Mouse (Mus musculus) urinary bladder, postnatal 0 days (tissue): ENCODE measurements around the gene Olfr578. TPM values are rescaled to one million over a fixed set of nuclear protein-coding genes. Genes with fewer than 3 reads are reported as not detected.

Source experiments
- polyA plus RNA-seq: library from polyadenylated mRNA; unstranded; fragments of >200 nt; fragmentation: Nextera tagmentation; extraction: Ambion mirVana; gene quantifications from 2 replicates; pipeline ENCODE4 v1.2.1, GENCODE M21; 2015

The Olfr578 gene
- polyA plus RNA-seq, result not detected in 2 replicates

DNA sequence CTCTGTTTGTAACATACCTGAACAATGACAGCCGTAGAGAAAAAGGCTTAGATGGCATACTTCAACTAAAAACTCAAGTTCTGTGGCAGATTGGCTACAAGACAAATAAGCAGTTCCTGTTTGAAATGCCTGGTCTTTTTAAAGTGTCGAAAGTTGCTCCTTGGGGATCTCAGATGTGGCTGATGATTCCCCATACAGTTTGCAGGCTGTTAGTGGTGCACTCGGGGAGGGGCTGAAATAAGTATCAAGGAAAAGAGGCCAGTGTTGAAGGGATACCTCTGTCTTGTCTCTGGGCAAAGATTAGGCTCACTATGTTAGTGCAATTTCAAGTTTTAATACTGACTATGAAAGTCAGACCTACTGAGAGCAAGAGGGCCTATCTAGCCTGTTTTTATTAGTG lies at the start of gene Olfr578:
TSS of gene Olfr578 (minus strand) at position 101 of the 400 bp plus-strand sequence.

DNA sequence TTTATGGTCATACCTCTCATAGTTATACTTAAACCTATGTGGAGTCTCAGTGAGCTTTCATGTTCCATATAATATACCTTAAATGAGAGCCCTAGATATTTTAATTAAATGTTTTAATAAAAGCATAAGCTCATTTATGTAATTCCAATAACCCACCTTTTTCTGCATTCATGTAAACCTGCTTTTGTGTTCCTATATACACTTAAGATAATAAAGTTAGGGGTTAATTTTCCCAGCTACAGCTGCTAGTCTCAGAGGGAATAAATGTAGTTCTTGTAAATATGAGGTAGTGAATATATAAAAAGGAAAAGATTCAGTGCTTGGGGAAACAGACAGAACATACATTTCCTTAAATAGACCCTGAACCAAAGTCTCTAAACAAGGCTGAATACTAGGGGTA lies 48.6 kb upstream of the Olfr578 start, which contains the start of gene Olfr582:
TSS of gene Olfr582 (plus strand) at position 301 of the 400 bp plus-strand sequence.

DNA sequence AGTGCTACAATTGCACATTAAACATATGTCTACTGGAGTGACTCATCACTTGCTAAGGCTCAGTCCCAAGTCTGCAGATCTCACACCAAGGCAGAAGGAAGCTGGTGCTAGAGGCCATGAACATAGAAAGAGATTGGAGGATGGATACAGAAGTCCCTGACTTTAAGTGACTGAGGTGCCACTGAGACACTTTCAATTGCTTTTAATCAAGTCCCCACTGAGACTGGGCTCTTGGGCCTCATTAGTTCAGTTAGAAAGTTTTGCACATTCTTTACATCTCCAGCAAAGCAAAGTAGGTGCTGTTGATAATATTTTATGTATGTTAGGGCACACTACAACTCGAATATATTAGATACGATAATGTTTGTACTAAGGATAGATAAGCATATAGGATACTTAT lies 13.3 kb downstream of the Olfr578 start, which contains the start of gene Olfr577:
TSS of gene Olfr577 (minus strand) at position 101 of the 400 bp plus-strand sequence.

DNA sequence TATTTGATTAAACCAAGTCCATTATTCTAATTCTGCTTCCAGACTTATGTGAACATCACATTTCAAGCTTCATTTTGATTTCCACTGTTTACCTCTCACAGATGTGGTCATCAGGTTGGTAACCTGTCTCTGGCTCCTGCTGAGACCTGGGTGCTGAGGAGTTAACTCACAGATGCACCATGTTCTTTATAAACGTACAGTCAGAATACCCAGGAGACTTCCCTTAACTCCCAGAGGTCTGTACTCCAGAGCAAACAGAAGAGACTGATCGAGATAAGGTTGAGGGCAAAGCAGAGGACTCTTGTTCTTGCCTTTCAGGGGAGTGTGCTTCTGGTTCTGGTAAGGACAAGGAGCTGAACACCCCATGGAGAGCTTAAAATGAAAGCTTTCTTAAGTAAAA lies 26.8 kb downstream of the Olfr578 start, which contains the start of gene Olfr576:
TSS of gene Olfr576 (plus strand) at position 301 of the 400 bp plus-strand sequence.

DNA sequence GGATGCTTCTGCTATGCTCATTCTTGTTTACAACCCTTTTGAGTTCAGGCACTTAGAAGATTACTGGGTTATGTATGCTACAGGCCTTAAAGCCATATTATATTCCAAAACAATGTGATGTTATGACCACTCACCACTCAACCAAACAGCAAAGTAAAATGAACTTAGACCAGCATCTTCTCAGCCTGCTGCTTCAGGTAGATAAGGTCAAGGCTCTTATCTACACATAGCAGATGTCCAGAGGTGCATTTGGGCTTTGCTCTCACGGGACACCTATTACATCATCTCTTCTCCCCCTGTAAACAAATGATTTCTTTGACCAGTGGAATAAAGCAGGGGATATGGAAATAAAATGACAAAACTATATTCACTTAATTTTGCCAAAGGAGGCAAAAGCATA lies 30.5 kb downstream of the Olfr578 start, which contains the start of gene Olfr575:
TSS of gene Olfr575 (minus strand) at position 183 of the 400 bp plus-strand sequence.

DNA sequence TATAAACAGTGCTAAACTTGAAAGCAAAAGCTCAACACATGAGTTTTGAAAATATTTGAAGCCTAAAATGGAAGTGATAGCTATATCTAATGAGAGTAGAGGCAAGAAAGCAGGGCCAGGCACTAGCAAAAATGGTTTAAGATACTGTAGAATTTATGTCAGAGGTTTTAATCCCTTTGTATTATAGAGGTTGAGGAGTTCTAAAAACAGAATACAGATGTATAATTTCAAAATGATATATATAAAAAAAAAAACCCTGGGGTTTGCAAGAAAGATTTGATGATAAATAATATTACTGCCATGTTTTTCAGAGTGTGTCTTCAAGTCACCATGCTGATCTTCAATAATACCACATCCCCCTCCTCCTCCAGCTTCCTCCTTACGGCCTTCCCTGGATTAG lies 41.0 kb downstream of the Olfr578 start, which contains the start of gene Olfr574:
TSS of gene Olfr574 (plus strand) at position 301 of the 400 bp plus-strand sequence.

DNA sequence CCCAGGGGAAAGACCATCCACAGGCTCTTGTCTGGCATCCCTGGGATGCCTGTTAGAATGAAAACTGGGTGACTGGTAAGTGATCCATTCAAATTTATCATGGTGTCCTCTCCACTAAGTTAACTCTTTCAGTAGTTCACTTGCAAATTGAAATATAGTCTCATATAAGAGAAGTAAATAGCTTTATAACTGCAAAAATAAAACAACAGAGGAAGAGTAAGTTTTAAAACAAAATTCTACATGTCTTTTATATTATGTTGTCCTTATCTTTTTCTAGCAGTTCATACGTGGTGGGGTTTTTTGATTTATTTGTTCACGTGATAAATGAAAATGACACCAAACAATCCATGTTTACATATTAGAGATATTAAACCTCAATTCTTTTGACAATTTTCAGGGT lies 46.6 kb downstream of the Olfr578 start, which contains the start of gene Olfr573-ps1:
TSS of gene Olfr573-ps1 (minus strand) at position 101 of the 400 bp plus-strand sequence.

Other genes with a start within 250 kb of the Olfr578 start
- 0.11 TPM in 1 of 2 replicates, not detected in the other for gene Olfr560, start 230.0 kb downstream of the Olfr578 start, polyA plus RNA-seq
- 5.3 and 6.3 TPM in 2 replicates for gene Olfr78, start 229.9 kb downstream of the Olfr578 start, polyA plus RNA-seq
- gene Olfr561, start 218.1 kb downstream of the Olfr578 start, polyA plus RNA-seq, result not detected in 2 replicates
- gene Olfr564, start 185.8 kb downstream of the Olfr578 start, polyA plus RNA-seq, result not detected in 2 replicates
- not detected in 2 replicates for gene Olfr566, start 130.6 kb downstream of the Olfr578 start, polyA plus RNA-seq
- gene Olfr568, start 112.2 kb downstream of the Olfr578 start, polyA plus RNA-seq, result not detected in 2 replicates
- gene Olfr569, start 98.4 kb downstream of the Olfr578 start, polyA plus RNA-seq, result not detected in 2 replicates
- not detected in 2 replicates for gene Olfr570, start 94.7 kb downstream of the Olfr578 start, polyA plus RNA-seq
- gene Olfr571, start 71.8 kb downstream of the Olfr578 start, polyA plus RNA-seq, result not detected in 2 replicates
- not detected in 2 replicates for gene Olfr572, start 64.9 kb downstream of the Olfr578 start, polyA plus RNA-seq
- not detected in 2 replicates for gene Olfr573-ps1, start 46.7 kb downstream of the Olfr578 start, polyA plus RNA-seq
- not detected in 2 replicates for gene Olfr574, start 40.9 kb downstream of the Olfr578 start, polyA plus RNA-seq
- not detected in 2 replicates for gene Olfr575, start 30.5 kb downstream of the Olfr578 start, polyA plus RNA-seq
- gene Olfr576, start 26.7 kb downstream of the Olfr578 start, polyA plus RNA-seq, result not detected in 2 replicates
- gene Olfr577, start 13.4 kb downstream of the Olfr578 start, polyA plus RNA-seq, result not detected in 2 replicates
- gene Olfr582, start 48.7 kb upstream of the Olfr578 start, polyA plus RNA-seq, result not detected in 2 replicates
- gene Olfr583, start 62.0 kb upstream of the Olfr578 start, polyA plus RNA-seq, result not detected in 2 replicates
- gene Olfr584, start 92.6 kb upstream of the Olfr578 start, polyA plus RNA-seq, result not detected in 2 replicates
- gene Olfr585, start 108.4 kb upstream of the Olfr578 start, polyA plus RNA-seq, result not detected in 2 replicates
- gene Olfr586, start 136.3 kb upstream of the Olfr578 start, polyA plus RNA-seq, result not detected in 2 replicates
- not detected in 2 replicates for gene Olfr588-ps1, start 151.6 kb upstream of the Olfr578 start, polyA plus RNA-seq
- not detected in 2 replicates for gene Olfr589, start 167.0 kb upstream of the Olfr578 start, polyA plus RNA-seq
- not detected in 2 replicates for gene Olfr591, start 189.0 kb upstream of the Olfr578 start, polyA plus RNA-seq
- gene Olfr592, start 195.5 kb upstream of the Olfr578 start, polyA plus RNA-seq, result not detected in 2 replicates
- gene Olfr593, start 222.5 kb upstream of the Olfr578 start, polyA plus RNA-seq, result not detected in 2 replicates
- gene Olfr594, start 227.7 kb upstream of the Olfr578 start, polyA plus RNA-seq, result not detected in 2 replicates